Mouse (Mus musculus) heart, adult 11 months (tissue): ENCODE data around the gene Prmt2.

Experiments used
- DNase-seq: peaks from one replicate; pipeline ENCODE4 v3.0.0; 2022

Gene Prmt2

GRCm38 (mm10) chr10:76217056-76217455 lies 20.6 kb downstream of the Prmt2 start:
- DNase-seq = peak; percentile 83

DNA sequence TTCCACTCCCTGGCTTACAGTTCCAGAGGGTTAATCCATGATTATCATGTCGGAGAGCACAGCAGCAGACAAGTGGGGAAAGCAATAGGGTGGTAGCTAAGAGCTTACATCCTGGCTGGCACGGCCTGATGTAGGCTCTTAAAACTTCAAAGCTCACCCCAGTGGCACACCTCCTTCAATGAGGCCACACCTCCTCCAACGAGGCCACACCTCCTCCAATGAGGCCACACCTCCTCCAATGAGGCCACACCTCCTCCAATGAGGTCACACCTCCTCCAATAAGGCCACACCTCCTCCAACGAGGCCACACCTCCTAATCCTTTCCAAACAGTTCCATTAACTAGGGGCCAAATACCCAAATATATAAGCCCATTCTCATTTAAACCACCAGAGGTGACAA lies 23.5 kb downstream of the Prmt2 start:
- DNase-seq = peak; percentile 88

DNA sequence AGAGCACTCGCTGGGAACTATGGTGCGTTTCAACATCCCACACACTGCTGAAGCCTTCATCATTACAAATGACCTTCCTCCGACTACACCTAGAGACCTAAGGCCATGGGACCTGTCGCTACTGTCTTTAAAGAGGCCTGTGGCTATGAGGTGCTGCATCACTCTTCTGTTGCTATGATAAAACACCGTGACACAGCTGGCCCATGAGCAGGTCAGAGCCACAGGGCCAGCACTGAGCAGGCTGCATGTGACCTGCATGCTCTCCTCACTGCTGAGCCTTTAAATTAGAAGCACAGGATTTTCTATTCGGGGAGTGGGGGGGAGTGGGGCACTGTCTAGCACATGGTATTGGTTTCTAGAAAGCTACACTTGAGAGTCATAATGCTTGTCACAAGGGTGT lies 25.5 kb downstream of the Prmt2 start:
- peak; percentile 77 for DNase-seq

- peak; percentile 66 for DNase-seq
Observed at GRCm38 (mm10) chr10:76210806-76211205, 26.9 kb downstream of the Prmt2 start.

GRCm38 (mm10) chr10:76209241-76209640 lies 28.4 kb downstream of the Prmt2 start:
- DNase-seq = peak; percentile 79

DNA sequence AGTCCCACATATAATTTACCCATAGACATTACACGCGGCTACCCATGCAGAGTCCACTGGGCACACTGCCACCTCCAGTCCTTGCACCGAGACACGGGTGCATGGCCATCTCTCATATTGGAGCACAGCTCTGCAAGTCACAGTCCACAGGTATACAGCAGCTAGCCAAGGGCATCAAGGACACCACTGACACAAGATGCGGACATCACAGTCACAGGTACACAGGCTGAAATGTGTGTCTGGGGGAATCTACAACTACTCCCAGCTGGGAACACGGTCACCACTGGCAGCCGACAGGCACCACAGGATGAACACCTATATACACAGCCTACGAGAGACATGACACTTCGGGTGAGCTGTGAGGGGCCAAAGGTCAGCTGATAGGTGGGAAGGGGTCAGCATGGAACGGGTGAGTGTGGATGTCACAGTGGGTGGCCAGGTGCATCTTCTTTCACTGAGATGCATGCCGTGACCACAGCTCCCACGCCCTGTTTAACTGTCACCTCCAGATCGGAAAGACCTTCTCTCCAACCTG lies 30.3 kb downstream of the Prmt2 start:
- DNase-seq = peak; percentile 82

DNA sequence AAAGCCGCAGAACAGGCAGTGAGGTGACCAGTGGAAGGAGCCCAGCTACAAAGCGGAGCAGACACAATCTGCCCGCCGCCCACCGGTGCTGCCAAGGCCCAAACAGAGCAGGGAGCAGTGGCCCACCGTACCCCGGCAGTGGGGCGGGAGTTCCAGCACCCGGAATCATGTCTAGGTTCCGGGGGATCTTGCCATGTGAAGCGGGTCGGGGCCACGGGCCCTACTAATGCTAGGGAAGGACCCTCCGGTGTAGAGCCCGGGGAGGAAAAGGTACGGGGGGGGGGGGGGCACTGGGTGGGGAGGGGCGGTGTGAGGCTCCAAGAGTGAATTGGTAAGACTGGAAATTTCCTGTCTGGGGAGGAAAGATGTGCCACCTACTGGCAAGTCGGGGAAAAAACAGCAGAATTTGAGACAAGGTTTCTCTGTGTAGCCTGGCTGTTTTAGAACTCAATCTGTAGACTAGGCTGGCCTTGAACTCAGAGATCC lies 33.8 kb downstream of the Prmt2 start:
- DNase-seq = peak; percentile 88

GRCm38 (mm10) chr10:76201978-76202377 lies 35.7 kb downstream of the Prmt2 start:
- DNase-seq = peak; percentile 53

DNA sequence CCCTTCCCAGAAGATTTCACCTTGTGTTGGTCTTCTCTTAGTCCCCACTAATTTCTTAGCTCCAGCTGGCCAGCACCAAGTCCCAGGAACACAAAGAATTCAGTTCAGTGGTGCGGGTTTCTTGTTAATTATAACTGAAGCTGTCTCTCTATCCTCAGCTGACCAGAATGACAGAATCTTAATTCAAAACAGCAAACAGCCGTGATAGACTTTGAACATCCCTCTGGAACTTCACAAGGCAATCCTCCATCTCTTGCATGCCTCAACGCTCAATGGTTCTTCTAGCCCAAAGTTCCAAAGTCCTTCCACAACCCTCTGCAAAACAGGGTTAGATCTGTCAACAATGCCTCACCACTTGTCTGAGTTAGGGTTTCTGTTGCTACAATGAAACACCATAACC lies 36.2 kb downstream of the Prmt2 start:
- DNase-seq = no peak

GRCm38 (mm10) chr10:76188010-76188409 lies 49.7 kb downstream of the Prmt2 start:
- no peak for DNase-seq

GRCm38 (mm10) chr10:76185216-76185615 lies 52.4 kb downstream of the Prmt2 start:
- peak; percentile 21 for DNase-seq

DNA sequence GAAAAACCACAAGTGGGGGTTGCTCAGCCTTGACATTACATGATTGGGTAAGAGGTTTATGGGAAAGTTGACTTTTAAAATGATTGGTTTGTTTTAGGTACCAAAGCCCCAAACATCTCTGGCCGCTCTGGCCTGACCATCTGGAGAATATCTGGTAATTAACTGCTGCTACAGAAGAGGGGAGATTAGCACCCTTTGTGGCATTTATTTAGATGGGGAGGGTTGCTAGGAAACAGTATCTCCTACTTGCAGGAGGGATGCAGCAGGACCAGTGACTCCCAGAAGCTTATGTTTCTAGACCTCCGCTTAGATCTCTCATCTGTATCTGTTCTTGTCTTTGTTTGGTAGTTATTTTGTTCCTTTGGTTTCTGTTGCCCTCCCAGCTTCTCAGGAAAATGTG lies 62.8 kb downstream of the Prmt2 start:
- DNase-seq = peak; percentile 14

DNA sequence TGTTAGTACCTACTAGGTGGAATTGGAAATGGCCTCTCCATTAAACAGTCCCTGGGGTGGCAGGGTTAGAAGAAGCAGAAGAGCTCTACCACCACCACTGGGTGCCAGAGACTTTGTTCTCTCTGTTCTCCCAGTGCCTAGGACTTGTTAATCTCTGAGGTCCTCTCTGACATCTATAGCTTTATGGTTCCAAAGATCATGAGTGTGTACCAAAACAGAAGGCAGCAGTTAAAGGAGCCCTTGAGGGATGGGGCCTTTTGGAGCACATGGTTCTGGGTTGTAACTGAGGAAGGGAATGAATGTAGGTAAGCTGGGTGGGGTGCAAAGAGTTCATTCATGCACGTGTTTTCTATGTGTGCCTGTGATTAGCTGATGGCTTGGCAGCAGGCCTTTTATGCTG lies 79.7 kb downstream of the Prmt2 start:
- no peak for DNase-seq

GRCm38 (mm10) chr10:76157528-76157927 lies 80.1 kb downstream of the Prmt2 start:
- DNase-seq = peak; percentile 42
